Mouse (Mus musculus) MEL (cell line): ENCODE results near the gene Wdr75. TPM values are rescaled to one million over a fixed set of nuclear protein-coding genes. Genes with fewer than 3 reads are reported as not detected.

Experiments used
- DNase-seq: peaks from one replicate; pipeline ENCODE4 v3.0.0; 2011; ENCODE audit warnings: low read depth, low spot score
- H3K27ac ChIP-seq: 2 replicates; pipeline ENCODE4 v1.5.1; 2012; ENCODE audit warnings: low read depth, mild to moderate bottlenecking, control low read depth, low read length, moderate library complexity; ENCODE audit not compliant: control insufficient read depth
- H3K27me3 ChIP-seq, 2 experiments: fragments of 150-350 bp in 1 of 2; sonication (generic) in 1 of 2; 2 replicates each; pipeline ENCODE4 v1.6.1; 2012; ENCODE audit warnings: low read length in 2 of 2, mild to moderate bottlenecking in 2 of 2, improper control_type of control experiment in 1 of 2, moderate library complexity in 1 of 2; ENCODE audit not compliant: insufficient read depth in 2 of 2, control insufficient read depth in 1 of 2
- H3K36me3 ChIP-seq, 2 experiments: 2 replicates each; pipeline ENCODE4 v1.6.1; 2012 to 2014; ENCODE audit warnings: low read length in 2 of 2, improper control_type of control experiment in 1 of 2, inconsistent platforms in 1 of 2, mild to moderate bottlenecking in 1 of 2; ENCODE audit not compliant: insufficient read depth in 2 of 2, control insufficient read depth in 1 of 2
- H3K4me1 ChIP-seq, 2 experiments: fragments of 150-350 bp in 1 of 2; sonication (generic) in 1 of 2; 2 replicates each; pipeline ENCODE4 v1.6.1; 2012; ENCODE audit warnings: low read length in 2 of 2, improper control_type of control experiment in 1 of 2, mild to moderate bottlenecking in 1 of 2; ENCODE audit not compliant: insufficient read depth in 2 of 2, control insufficient read depth in 1 of 2
- H3K4me3 ChIP-seq, 2 experiments: fragments of 150-350 bp in 1 of 2; sonication (generic) in 1 of 2; 2 replicates each; pipeline ENCODE4 v1.5.1; 2012; ENCODE audit warnings: low read depth in 2 of 2, low read length in 2 of 2, mild to moderate bottlenecking in 2 of 2, moderate library complexity in 2 of 2, control low read depth in 1 of 2, improper control_type of control experiment in 1 of 2; ENCODE audit not compliant: control insufficient read depth in 1 of 2, insufficient read depth in 1 of 2
- H3K79me2 ChIP-seq: 2 replicates; pipeline ENCODE4 v1.6.1; 2012; ENCODE audit warnings: mild to moderate bottlenecking, low read length, moderate library complexity; ENCODE audit not compliant: control insufficient read depth, poor library complexity, insufficient read depth
- H3K9ac ChIP-seq: 2 replicates; pipeline ENCODE4 v1.6.1; 2012; ENCODE audit warnings: low read depth, mild to moderate bottlenecking, control low read depth, low read length, moderate library complexity; ENCODE audit not compliant: control insufficient read depth, poor library complexity, severe bottlenecking
- H3K9me3 ChIP-seq: fragments of 150-350 bp; sonication (generic); replicated peaks from 2 replicates; pipeline ENCODE4 v1.6.1; 2012; ENCODE audit warnings: mild to moderate bottlenecking, low read length, improper control_type of control experiment, moderate library complexity; ENCODE audit not compliant: insufficient read depth
- BHLHE40 ChIP-seq: IDR thresholded peaks from 2 replicates; pipeline ENCODE4 v1.6.1; 2012; ENCODE audit warnings: low read depth, mild to moderate bottlenecking, inconsistent platforms, low read length, improper control_type of control experiment, borderline replicate concordance
- CHD1 ChIP-seq: IDR thresholded peaks from 2 replicates; pipeline ENCODE4 v1.6.1; 2012; ENCODE audit warnings: low read depth, mild to moderate bottlenecking, inconsistent platforms, low read length, improper control_type of control experiment
- CTCF ChIP-seq, 3 experiments: IDR thresholded peaks in 2 of 3; conservative IDR thresholded peaks in 1 of 3; 2 replicates each; pipeline ENCODE4 v1.5.1; 2011 to 2012; ENCODE audit warnings: low read length in 3 of 3, low read depth in 2 of 3, mild to moderate bottlenecking in 2 of 3, improper control_type of control experiment in 1 of 3, inconsistent platforms in 1 of 3, mixed read lengths in 1 of 3, moderate library complexity in 1 of 3; ENCODE audit not compliant: control insufficient read depth in 1 of 3, insufficient read depth in 1 of 3, poor library complexity in 1 of 3, severe bottlenecking in 1 of 3
- E2F4 ChIP-seq: IDR thresholded peaks from 2 replicates; pipeline ENCODE4 v1.6.1; 2011; ENCODE audit warnings: low read depth, low read length, improper control_type of control experiment, borderline replicate concordance
- EP300 ChIP-seq, 2 experiments: IDR thresholded peaks; 2 replicates each; pipeline ENCODE4 v1.6.1; 2011; ENCODE audit warnings: improper control_type of control experiment in 2 of 2, low read length in 2 of 2, low read depth in 1 of 2, mild to moderate bottlenecking in 1 of 2
- GATA1 ChIP-seq: IDR thresholded peaks from 2 replicates; pipeline ENCODE4 v1.6.1; 2011; ENCODE audit warnings: low read depth, low read length, improper control_type of control experiment
- HCFC1 ChIP-seq: IDR thresholded peaks from 2 replicates; pipeline ENCODE4 v1.6.1; 2012; ENCODE audit warnings: low read depth, mild to moderate bottlenecking, inconsistent platforms, low read length, improper control_type of control experiment, moderate library complexity
- JUND ChIP-seq: IDR thresholded peaks from 2 replicates; pipeline ENCODE4 v1.6.1; 2011; ENCODE audit warnings: low read depth, mild to moderate bottlenecking, improper control_type of control experiment, low read length
- MAFK ChIP-seq: IDR thresholded peaks from 2 replicates; pipeline ENCODE4 v1.6.1; 2011; ENCODE audit warnings: low read depth, mild to moderate bottlenecking, low read length, improper control_type of control experiment, borderline replicate concordance
- MAZ ChIP-seq: IDR thresholded peaks from 2 replicates; pipeline ENCODE4 v1.6.1; 2012; ENCODE audit warnings: low read depth, mild to moderate bottlenecking, inconsistent platforms, low read length, improper control_type of control experiment
- MXI1 ChIP-seq: IDR thresholded peaks from 2 replicates; pipeline ENCODE4 v1.6.1; 2011; ENCODE audit warnings: mild to moderate bottlenecking, low read depth, low read length, improper control_type of control experiment
- MYC ChIP-seq: IDR thresholded peaks from 2 replicates; pipeline ENCODE4 v1.6.1; 2011; ENCODE audit warnings: low read depth, mild to moderate bottlenecking, low read length, improper control_type of control experiment, moderate library complexity
- NELFE ChIP-seq: IDR thresholded peaks from 2 replicates; pipeline ENCODE4 v1.6.1; 2011; ENCODE audit warnings: low read depth, low read length, improper control_type of control experiment
- NRF1 ChIP-seq: IDR thresholded peaks from 2 replicates; pipeline ENCODE4 v1.6.1; 2014; ENCODE audit warnings: low read depth, mild to moderate bottlenecking, inconsistent platforms, low read length, improper control_type of control experiment, moderate library complexity; ENCODE audit not compliant: poor library complexity, insufficient read depth, severe bottlenecking
- POLR2AphosphoS2 ChIP-seq: IDR thresholded peaks from 2 replicates; pipeline ENCODE4 v1.6.1; 2011; ENCODE audit warnings: low read length, improper control_type of control experiment
- RAD21 ChIP-seq: IDR thresholded peaks from 2 replicates; pipeline ENCODE4 v1.6.1; 2011; ENCODE audit warnings: mild to moderate bottlenecking, low read depth, low read length, improper control_type of control experiment
- RCOR1 ChIP-seq: IDR thresholded peaks from 2 replicates; pipeline ENCODE4 v1.6.1; 2012; ENCODE audit warnings: low read depth, mild to moderate bottlenecking, inconsistent platforms, low read length, improper control_type of control experiment
- SIN3A ChIP-seq: IDR thresholded peaks from 2 replicates; pipeline ENCODE4 v1.6.1; 2012; ENCODE audit warnings: low read length, improper control_type of control experiment, inconsistent platforms
- SMC3 ChIP-seq: IDR thresholded peaks from 2 replicates; pipeline ENCODE4 v1.6.1; 2011; ENCODE audit warnings: low read depth, low read length, improper control_type of control experiment
- TAL1 ChIP-seq: IDR thresholded peaks from 2 replicates; pipeline ENCODE4 v1.6.1; 2012; ENCODE audit warnings: mild to moderate bottlenecking, inconsistent platforms, low read length, moderate library complexity, mixed read lengths
- TBP ChIP-seq: IDR thresholded peaks from 2 replicates; pipeline ENCODE4 v1.8.0; 2011; ENCODE audit warnings: low read depth, low read length, improper control_type of control experiment
- USF2 ChIP-seq, 2 experiments: IDR thresholded peaks; 2 replicates each; pipeline ENCODE4 v1.6.1; 2011 to 2012; ENCODE audit warnings: improper control_type of control experiment in 2 of 2, low read length in 2 of 2, borderline replicate concordance in 1 of 2, inconsistent platforms in 1 of 2, low read depth in 1 of 2, mild to moderate bottlenecking in 1 of 2; ENCODE audit not compliant: insufficient read depth in 1 of 2
- ZC3H11A ChIP-seq: IDR thresholded peaks from 2 replicates; pipeline ENCODE4 v1.6.1; 2012; ENCODE audit warnings: low read depth, mild to moderate bottlenecking, inconsistent platforms, low read length, improper control_type of control experiment
- ZKSCAN1 ChIP-seq: IDR thresholded peaks from 2 replicates; pipeline ENCODE4 v1.6.1; 2012; ENCODE audit warnings: low read depth, mild to moderate bottlenecking, inconsistent platforms, low read length, improper control_type of control experiment, moderate library complexity
- ZMIZ1 ChIP-seq: IDR thresholded peaks from 2 replicates; pipeline ENCODE4 v1.6.1; 2012; ENCODE audit warnings: low read depth, mild to moderate bottlenecking, inconsistent platforms, low read length, improper control_type of control experiment, moderate library complexity
- ZNF384 ChIP-seq: IDR thresholded peaks from 2 replicates; pipeline ENCODE4 v1.6.1; 2012; ENCODE audit warnings: low read depth, mild to moderate bottlenecking, inconsistent platforms, low read length, improper control_type of control experiment
- polyA plus RNA-seq, 2 experiments: library from polyadenylated mRNA; stranded (reverse) in 1 of 2; unstranded in 1 of 2; fragments of >175 nt in 1 of 2; fragments of >200 nt in 1 of 2; gene quantifications; 2 replicates each; pipeline versions ENCODE4 v1.2.1 to v1.2.4; 2012; ENCODE audit warnings: low replicate concordance in 2 of 2, low read depth in 1 of 2; ENCODE audit not compliant: insufficient read length in 2 of 2, insufficient read depth in 1 of 2, missing spikeins in 1 of 2
- total RNA-seq: library from RNA; depleted of rRNA; stranded (reverse); fragments of 300-350 nt; gene quantifications from 2 replicates; pipeline ENCODE4 v1.2.3, GENCODE M21; 2012

The Wdr75 gene
- total and polyA plus RNA-seq, 3 experiments, result 193 to 279 (median 195) TPM

GRCm38 (mm10) chr1:45761468-45761795, 33.5 kb upstream of the Wdr75 start (continued):
- TF ChIP-seq MYC, result no peak

DNA sequence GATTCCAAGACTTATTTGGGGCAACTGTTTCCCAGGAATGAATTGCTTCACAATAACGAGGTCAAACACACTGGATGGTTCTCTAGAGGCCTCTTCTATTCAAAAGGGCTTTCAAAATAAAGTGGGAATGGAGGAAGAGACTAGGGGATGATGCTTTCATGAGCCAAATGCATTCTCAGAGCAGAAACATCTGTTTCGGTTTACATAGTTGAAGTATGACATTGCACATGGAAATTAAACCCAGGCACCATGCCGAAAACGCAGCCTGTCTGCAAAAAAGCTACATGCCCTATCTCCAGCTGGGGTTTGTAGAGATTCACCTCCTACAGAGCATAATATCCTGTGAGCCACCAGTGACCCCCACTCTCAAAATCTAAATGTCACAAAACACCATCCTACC, 29.3 kb upstream of the Wdr75 start:
- peaks cover 0 to 20% of the 10 kb centered on the region in 2 experiments; a peak in 2 of 4 replicates for H3K36me3 ChIP-seq
- no peak overlapping the region for H3K9ac ChIP-seq
- H3K9me3 ChIP-seq, result no peaks in the 10 kb centered on the region
- H3K79me2 ChIP-seq, result no peaks in the 10 kb centered on the region
- TF ChIP-seq TAL1, result no peak
- no peak for TF ChIP-seq CTCF (IDR thresholded peaks at IDR 0.05 in 2 of 3, conservative IDR thresholded peaks at IDR 0.05 in 1 of 3; ENCODE audit: control insufficient read depth in 1 of 3, insufficient read depth in 1 of 3, low read depth in 2 of 3, low read length in 3 of 3, poor library complexity in 1 of 3, severe bottlenecking in 1 of 3)
- TF ChIP-seq SMC3, result no peak
- no peak for TF ChIP-seq MXI1
- no peak for TF ChIP-seq BHLHE40
- TF ChIP-seq POLR2AphosphoS2, result no peak
- no peak for TF ChIP-seq TBP
- no peak for TF ChIP-seq SIN3A
- TF ChIP-seq ZMIZ1, result no peak
- TF ChIP-seq MYC, result no peak
- no peak for TF ChIP-seq ZNF384
- no peak for TF ChIP-seq E2F4
- no peak for TF ChIP-seq NRF1
- no peak for TF ChIP-seq RCOR1
- no peak for TF ChIP-seq MAFK
- no peak for TF ChIP-seq GATA1
- TF ChIP-seq CHD1, result no peak
- TF ChIP-seq, all 39 proteins: peak for 0
- H3K4me3 ChIP-seq, result no peak overlapping the region
- 0 out of 2 replicates have a peak overlapping the region, but pooled peaks have one; percentile 4 for H3K27ac ChIP-seq
- no peak for DNase-seq
- no peaks in the 10 kb centered on the region for H3K27me3 ChIP-seq
- peaks cover 7 to 15% of the 10 kb centered on the region in 2 experiments; a peak in 3 of 4 replicates for H3K4me1 ChIP-seq

- Histone ChIP-seq H3K4me1 (peaks cover 5 to 12% of the 10 kb centered on the region in 2 experiments; a peak in 3 of 4 replicates), H3K27me3 (no peaks in the 10 kb centered on the region), H3K36me3 (peaks cover 0 to 15% of the 10 kb centered on the region in 2 experiments; a peak in 2 of 4 replicates), H3K9ac (no peak overlapping the region), H3K79me2 (no peaks in the 10 kb centered on the region), H3K9me3 (no peaks in the 10 kb centered on the region), H3K27ac (no peak overlapping the region), H3K4me3 (no peak overlapping the region)
- peak; percentile 79 for DNase-seq
- TF ChIP-seq EP300 (IDR thresholded peaks at IDR 0.05; ENCODE audit: low read depth in 1 of 2, low read length in 2 of 2), result no peak
- no peak for TF ChIP-seq ZNF384
- TF ChIP-seq SMC3, result peak; percentile 87
- TF ChIP-seq RCOR1, result no peak
- TF ChIP-seq CHD1, result no peak
- TF ChIP-seq GATA1, result no peak
- peak; percentile 85 for TF ChIP-seq ZC3H11A
- no peak for TF ChIP-seq MXI1
- peak; percentile 94 for TF ChIP-seq RAD21
- no peak for TF ChIP-seq NRF1
- no peak for TF ChIP-seq E2F4
- no peak for TF ChIP-seq ZKSCAN1
- no peak for TF ChIP-seq MAZ
- TF ChIP-seq BHLHE40, result no peak
- no peak for TF ChIP-seq NELFE
- TF ChIP-seq HCFC1, result no peak
- no peak for TF ChIP-seq TAL1
- no peak for TF ChIP-seq TBP
- TF ChIP-seq CTCF (IDR thresholded peaks at IDR 0.05 in 2 of 3, conservative IDR thresholded peaks at IDR 0.05 in 1 of 3; ENCODE audit: control insufficient read depth in 1 of 3, insufficient read depth in 1 of 3, low read depth in 2 of 3, low read length in 3 of 3, poor library complexity in 1 of 3, severe bottlenecking in 1 of 3), result peak; percentile 51 to 88 (median 57)
- TF ChIP-seq MYC, result no peak
- no peak for TF ChIP-seq USF2 (IDR thresholded peaks at IDR 0.05; ENCODE audit: borderline replicate concordance in 1 of 2, insufficient read depth in 1 of 2, low read depth in 1 of 2, low read length in 2 of 2)
- no peak for TF ChIP-seq MAFK
- 0 out of 2 replicates have a peak, but pooled peaks have one; percentile 37 for TF ChIP-seq JUND
Measured at GRCm38 (mm10) chr1:45766123-45766522, 28.8 kb upstream of the Wdr75 start.
